Mouse (Mus musculus) CH12.LX (cell line): ENCODE results near the gene Nuak2. TPM values are rescaled to one million over a fixed set of nuclear protein-coding genes. Genes with fewer than 3 reads are reported as not detected.

Experiments used
- DNase-seq: peaks from one replicate; pipeline ENCODE4 v3.0.0-alpha.2; 2013; ENCODE audit errors: extremely low read depth
- H3K27ac ChIP-seq: 2 replicates; pipeline ENCODE4 v1.5.1; 2012; ENCODE audit warnings: low read depth, mild to moderate bottlenecking, control low read depth, moderate library complexity; ENCODE audit not compliant: insufficient read depth
- H3K27me3 ChIP-seq: replicated peaks from 2 replicates; pipeline ENCODE3; 2012; ENCODE audit warnings: inconsistent platforms
- H3K36me3 ChIP-seq, 2 experiments: replicated peaks in 1 of 2; 2 replicates each; pipeline versions ENCODE3 to v1.6.1; 2012; ENCODE audit warnings: inconsistent platforms in 1 of 2, low read length in 1 of 2, mild to moderate bottlenecking in 1 of 2, mixed read lengths in 1 of 2, moderate library complexity in 1 of 2; ENCODE audit not compliant: control insufficient read depth in 1 of 2, insufficient read depth in 1 of 2
- H3K4me1 ChIP-seq, 2 experiments: 2 replicates each; pipeline ENCODE4 v1.6.1; 2012; ENCODE audit warnings: inconsistent platforms in 1 of 2, moderate library complexity in 1 of 2; ENCODE audit not compliant: insufficient read depth in 2 of 2, control insufficient read depth in 1 of 2
- H3K4me2 ChIP-seq: 2 replicates; pipeline ENCODE4 v1.6.1; 2012; ENCODE audit warnings: low read depth, mild to moderate bottlenecking, control low read depth; ENCODE audit not compliant: poor library complexity, insufficient read depth, severe bottlenecking
- H3K4me3 ChIP-seq, 3 experiments: fragments of 150-350 bp in 1 of 3; sonication (generic) in 1 of 3; replicated peaks in 1 of 3; 2 replicates each; pipeline versions ENCODE3 to v1.5.1; 2011 to 2012; ENCODE audit warnings: low read depth in 2 of 3, low read length in 2 of 3, mild to moderate bottlenecking in 2 of 3, moderate library complexity in 2 of 3, control low read depth in 1 of 3, improper control_type of control experiment in 1 of 3, inconsistent platforms in 1 of 3, mixed read lengths in 1 of 3; ENCODE audit not compliant: poor library complexity in 1 of 3
- H3K79me2 ChIP-seq: replicated peaks from 2 replicates; pipeline ENCODE4 v1.6.1; 2012; ENCODE audit warnings: mild to moderate bottlenecking, moderate library complexity; ENCODE audit not compliant: control insufficient read depth, poor library complexity, insufficient read depth, severe bottlenecking; ENCODE audit errors: extremely low read depth
- H3K9ac ChIP-seq: 2 replicates; pipeline ENCODE4 v1.6.1; 2012; ENCODE audit warnings: low read depth, mild to moderate bottlenecking, control low read depth, moderate library complexity; ENCODE audit not compliant: insufficient read depth
- H3K9me3 ChIP-seq: replicated peaks from 2 replicates; pipeline ENCODE3; 2012; ENCODE audit warnings: low read length, inconsistent platforms, mixed read lengths
- BHLHE40 ChIP-seq: IDR thresholded peaks from 2 replicates; pipeline ENCODE4 v1.6.1; 2011; ENCODE audit warnings: mild to moderate bottlenecking, low read depth, low read length, improper control_type of control experiment
- CTCF ChIP-seq, 2 experiments: IDR thresholded peaks in 1 of 2; conservative IDR thresholded peaks in 1 of 2; 2 replicates each; pipeline ENCODE4 v1.5.1; 2011 to 2012; ENCODE audit warnings: low read depth in 2 of 2, low read length in 2 of 2, improper control_type of control experiment in 1 of 2, inconsistent platforms in 1 of 2, mild to moderate bottlenecking in 1 of 2, moderate library complexity in 1 of 2
- E2F4 ChIP-seq: IDR thresholded peaks from 2 replicates; pipeline ENCODE4 v1.6.1; 2011; ENCODE audit warnings: low read depth, low read length, improper control_type of control experiment; ENCODE audit not compliant: insufficient replicate concordance
- ELF1 ChIP-seq: IDR thresholded peaks from 2 replicates; pipeline ENCODE4 v1.6.1; 2014; ENCODE audit warnings: low read depth, mild to moderate bottlenecking, inconsistent platforms, low read length, improper control_type of control experiment
- EP300 ChIP-seq: IDR thresholded peaks from 2 replicates; pipeline ENCODE4 v1.6.1; 2011; ENCODE audit warnings: low read length, improper control_type of control experiment
- ETS1 ChIP-seq: conservative IDR thresholded peaks from 2 replicates; pipeline ENCODE4 v1.6.1; 2012; ENCODE audit warnings: low read depth, mild to moderate bottlenecking, inconsistent platforms, low read length, improper control_type of control experiment, moderate library complexity
- IRF4 ChIP-seq: IDR thresholded peaks from 2 replicates; pipeline ENCODE4 v1.6.1; 2014; ENCODE audit warnings: low read depth, mild to moderate bottlenecking, inconsistent platforms, low read length, improper control_type of control experiment
- JUN ChIP-seq: IDR thresholded peaks from 2 replicates; pipeline ENCODE4 v1.6.1; 2011; ENCODE audit warnings: low read depth, mild to moderate bottlenecking, low read length, improper control_type of control experiment, moderate library complexity; ENCODE audit not compliant: insufficient read depth
- KAT2A ChIP-seq: IDR thresholded peaks from 2 replicates; pipeline ENCODE4 v1.6.1; 2012; ENCODE audit warnings: low read length, improper control_type of control experiment, inconsistent platforms; ENCODE audit not compliant: insufficient replicate concordance
- MAX ChIP-seq: IDR thresholded peaks from 2 replicates; pipeline ENCODE4 v1.6.1; 2011; ENCODE audit warnings: low read length, improper control_type of control experiment
- MAZ ChIP-seq: IDR thresholded peaks from 2 replicates; pipeline ENCODE4 v1.6.1; 2012; ENCODE audit warnings: low read depth, mild to moderate bottlenecking, inconsistent platforms, low read length, improper control_type of control experiment, moderate library complexity
- MXI1 ChIP-seq: IDR thresholded peaks from 2 replicates; pipeline ENCODE4 v1.6.1; 2011; ENCODE audit warnings: mild to moderate bottlenecking, low read depth, low read length, improper control_type of control experiment
- MYC ChIP-seq: IDR thresholded peaks from 2 replicates; pipeline ENCODE4 v1.6.1; 2011; ENCODE audit warnings: low read depth, mild to moderate bottlenecking, improper control_type of control experiment, low read length
- POLR2A ChIP-seq: IDR thresholded peaks from 2 replicates; pipeline ENCODE4 v1.6.1; 2011; ENCODE audit warnings: low read depth, mild to moderate bottlenecking, improper control_type of control experiment, low read length
- RAD21 ChIP-seq: IDR thresholded peaks from 2 replicates; pipeline ENCODE4 v1.6.1; 2011; ENCODE audit warnings: low read depth, mild to moderate bottlenecking, low read length, improper control_type of control experiment, moderate library complexity
- RCOR1 ChIP-seq: conservative IDR thresholded peaks from 2 replicates; pipeline ENCODE4 v1.6.1; 2012; ENCODE audit warnings: low read depth, mild to moderate bottlenecking, inconsistent platforms, low read length, improper control_type of control experiment
- TBP ChIP-seq: conservative IDR thresholded peaks from 2 replicates; pipeline ENCODE4 v1.6.1; 2011; ENCODE audit warnings: low read depth, low read length, improper control_type of control experiment
- UBTF ChIP-seq: IDR thresholded peaks from 2 replicates; pipeline ENCODE4 v1.6.1; 2012; ENCODE audit warnings: low read depth, mild to moderate bottlenecking, inconsistent platforms, low read length, improper control_type of control experiment, moderate library complexity
- USF2 ChIP-seq: conservative IDR thresholded peaks from 2 replicates; pipeline ENCODE4 v1.6.1; 2011; ENCODE audit warnings: low read depth, low read length, improper control_type of control experiment
- ZC3H11A ChIP-seq: IDR thresholded peaks from 2 replicates; pipeline ENCODE4 v1.6.1; 2012; ENCODE audit warnings: low read depth, mild to moderate bottlenecking, inconsistent platforms, low read length, improper control_type of control experiment
- ZKSCAN1 ChIP-seq: IDR thresholded peaks from 2 replicates; pipeline ENCODE4 v1.6.1; 2012; ENCODE audit warnings: low read depth, inconsistent platforms, low read length, improper control_type of control experiment, borderline replicate concordance
- ZNF384 ChIP-seq: IDR thresholded peaks from 2 replicates; pipeline ENCODE4 v1.6.1; 2012; ENCODE audit warnings: low read depth, low read length, improper control_type of control experiment, inconsistent platforms
- dilution Hi-C: fragments of 300-500 bp; cut with MboI; formaldehyde crosslinking; loops from 2 replicates; pipeline ENCODE4 v1.14.3; 2020; ENCODE audit warnings: low sequenced_read_pairs; ENCODE audit not compliant: extremely low pct_unique_long_range_greater_than_20kb, extremely low pct_ligation_motif_present
- in situ Hi-C: fragments of 300-500 bp; cut with MboI; formaldehyde crosslinking; loops from 3 replicates; pipeline ENCODE4 v1.14.3; 2019; ENCODE audit warnings: low sequenced_read_pairs, low pct_ligation_motif_present, low pct_unique_long_range_greater_than_20kb, mixed read lengths
- polyA plus RNA-seq: library from polyadenylated mRNA; unstranded; fragments of >175 nt; gene quantifications from 2 replicates; pipeline ENCODE4 v1.2.1, GENCODE M21; 2012; ENCODE audit warnings: low read depth; ENCODE audit not compliant: insufficient read length
- total RNA-seq, 2 experiments: library from RNA; depleted of rRNA; stranded (reverse); fragments of 300-350 nt in 1 of 2; fragments of >200 nt in 1 of 2; gene quantifications; 2 replicates each; pipeline ENCODE4 v1.2.3; 2012 to 2014

Gene Nuak2
- total and polyA plus RNA-seq, 3 experiments: 0.30 TPM; not detected in 2

- Histone ChIP-seq H3K36me3 (peaks cover 9 to 54% of the 10 kb centered on the region in 2 experiments), H3K9me3 (peaks cover 6% of the 10 kb centered on the region), H3K4me2 (no peak overlapping the region)
- no peak for TF ChIP-seq MYC
- no peak for TF ChIP-seq UBTF
- no peak for TF ChIP-seq ETS1
- TF ChIP-seq, all 38 proteins: peak for 0
- H3K79me2 ChIP-seq: no peaks in the 10 kb centered on the region
- no peaks in the 10 kb centered on the region for H3K27me3 ChIP-seq
- no peak overlapping the region for H3K9ac ChIP-seq
- dilution Hi-C loops (no loop called here), in situ Hi-C loops (no loop called here)
- H3K4me3 ChIP-seq: no peak overlapping the region
- no peak for DNase-seq
- H3K27ac ChIP-seq: no peak overlapping the region
- peaks cover 20 to 49% of the 10 kb centered on the region in 2 experiments for H3K4me1 ChIP-seq
These were observed 29.6 kb downstream of the Nuak2 start for GRCm38 (mm10) chr1:132345514-132345913.

GRCm38 (mm10) chr1:132346134-132346851 is 30.4 kb downstream of the Nuak2 start:
- no peak overlapping the region for H3K27ac ChIP-seq
- no peak for DNase-seq
- TF ChIP-seq ZNF384 (no peak), JUN (no peak), MAZ (no peak), EP300 (no peak), RAD21 (no peak), IRF4 (no peak), POLR2A (no peak), MAX (no peak), USF2 (no peak), TBP (no peak), CTCF (conservative IDR thresholded peaks at IDR 0.05 in 1 of 2, IDR thresholded peaks at IDR 0.05 in 1 of 2; ENCODE audit: low read depth in 2 of 2, low read length in 2 of 2) (no peak), RCOR1 (no peak), ZC3H11A (no peak), ELF1 (no peak), KAT2A (no peak), ZKSCAN1 (no peak), BHLHE40 (no peak), MXI1 (no peak), E2F4 (no peak)
- H3K36me3 ChIP-seq: peaks cover 9 to 62% of the 10 kb centered on the region in 2 experiments
- in situ Hi-C loops (no loop called here), dilution Hi-C loops (no loop called here)
- no peak overlapping the region for H3K9ac ChIP-seq
- H3K4me2 ChIP-seq: no peak overlapping the region
- no peak overlapping the region for H3K4me3 ChIP-seq
- H3K4me1 ChIP-seq: peaks cover 14 to 41% of the 10 kb centered on the region in 2 experiments
- H3K27me3 ChIP-seq: no peaks in the 10 kb centered on the region
- no peaks in the 10 kb centered on the region for H3K79me2 ChIP-seq
- H3K9me3 ChIP-seq: peaks cover 12% of the 10 kb centered on the region
